Mouse (Mus musculus) frontal cortex, postnatal 25 days (tissue): ENCODE measurements around the gene Rimbp2.
"Not testable (repeated sequence)": the region's sequence is repeated elsewhere in the genome, so short reads cannot be mapped to it uniquely, and the experiment has no call there.

ENCODE experiments used
- DNase-seq, 2 experiments: peaks; one replicate each; pipeline ENCODE4 v3.0.0; 2022; ENCODE audit warnings: low spot score in 2 of 2

Rimbp2 gene

DNA sequence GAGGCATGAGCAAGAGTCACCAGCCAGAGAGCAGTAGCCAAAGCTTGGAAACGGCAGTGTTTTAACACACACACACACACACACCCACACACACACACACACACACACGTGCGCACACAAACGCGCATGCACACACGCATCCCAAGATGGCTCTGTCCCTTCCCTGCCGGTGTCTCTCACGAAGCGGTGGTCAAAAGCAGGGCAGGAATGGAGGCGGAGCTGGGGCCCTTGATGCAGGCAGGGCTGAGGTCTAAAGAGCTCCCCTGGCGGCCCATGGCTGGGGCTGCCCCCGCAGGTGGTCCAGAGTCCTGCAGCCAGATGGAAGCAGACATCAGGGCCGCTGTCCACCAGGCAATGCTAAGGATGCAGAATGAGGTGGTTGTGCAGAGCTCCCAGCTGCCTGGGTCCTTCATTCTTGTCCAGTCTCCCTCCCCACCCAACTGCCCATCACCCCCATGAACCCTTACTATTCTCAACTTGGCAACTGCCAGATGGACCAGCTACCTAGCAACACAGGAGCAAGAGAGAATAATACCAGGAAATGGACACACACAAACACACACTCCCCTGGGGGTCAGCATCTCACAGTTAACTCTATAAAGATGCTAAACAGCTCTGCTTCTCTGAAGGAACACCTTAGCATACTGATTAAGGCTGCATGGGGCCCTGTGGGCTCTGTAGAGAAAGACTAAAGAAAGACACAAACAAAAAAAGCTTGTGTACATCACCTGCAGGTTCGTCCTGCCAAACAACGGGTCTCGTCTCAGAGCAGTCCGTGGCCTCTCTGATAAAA lies at the start of gene Rimbp2:
Rimbp2 (minus strand) TSS at position 209 of the 793 bp plus-strand sequence.
- DNase-seq = peak; percentile 47 to 54

GRCm38 (mm10) chr5:129002571-129003011 lies 49.3 kb upstream of the Rimbp2 start:
- DNase-seq = no peak

DNA sequence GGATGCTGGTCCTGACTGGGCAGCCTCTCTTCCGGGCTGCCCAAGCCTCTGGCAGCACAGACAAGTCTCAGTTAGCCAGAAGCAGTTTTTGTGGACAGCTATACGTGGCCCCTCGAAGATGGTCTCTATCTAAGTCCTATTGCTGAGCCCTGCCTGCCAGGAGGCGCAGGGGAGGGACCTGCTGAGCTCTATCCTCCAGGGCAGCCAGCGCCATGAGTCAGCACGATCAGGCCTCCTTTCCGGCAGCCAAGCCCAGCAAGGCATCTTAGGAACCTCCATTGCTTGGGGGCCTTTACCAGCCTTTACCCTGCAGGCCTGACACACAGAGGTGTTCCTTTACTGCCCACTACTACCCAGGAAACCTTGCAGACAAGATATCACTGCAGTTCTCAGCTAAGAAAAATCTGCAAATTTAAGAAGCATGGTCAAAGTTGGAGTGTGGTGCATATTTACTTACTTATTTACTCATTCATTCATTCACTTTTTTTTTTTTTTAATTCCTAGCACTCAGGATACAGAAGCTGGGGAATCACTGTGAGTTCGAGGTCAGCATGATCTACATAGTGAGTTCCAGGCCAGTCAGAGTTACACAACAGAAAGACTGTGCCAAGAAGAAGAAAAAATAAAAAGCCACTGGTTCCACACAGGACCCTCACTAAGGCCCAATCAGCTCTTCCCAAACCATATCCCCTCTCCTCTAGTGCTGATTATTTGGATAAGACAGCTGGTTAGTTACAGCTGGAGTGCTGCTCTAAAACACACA lies 47.6 kb upstream of the Rimbp2 start:
- no peak for DNase-seq

DNA sequence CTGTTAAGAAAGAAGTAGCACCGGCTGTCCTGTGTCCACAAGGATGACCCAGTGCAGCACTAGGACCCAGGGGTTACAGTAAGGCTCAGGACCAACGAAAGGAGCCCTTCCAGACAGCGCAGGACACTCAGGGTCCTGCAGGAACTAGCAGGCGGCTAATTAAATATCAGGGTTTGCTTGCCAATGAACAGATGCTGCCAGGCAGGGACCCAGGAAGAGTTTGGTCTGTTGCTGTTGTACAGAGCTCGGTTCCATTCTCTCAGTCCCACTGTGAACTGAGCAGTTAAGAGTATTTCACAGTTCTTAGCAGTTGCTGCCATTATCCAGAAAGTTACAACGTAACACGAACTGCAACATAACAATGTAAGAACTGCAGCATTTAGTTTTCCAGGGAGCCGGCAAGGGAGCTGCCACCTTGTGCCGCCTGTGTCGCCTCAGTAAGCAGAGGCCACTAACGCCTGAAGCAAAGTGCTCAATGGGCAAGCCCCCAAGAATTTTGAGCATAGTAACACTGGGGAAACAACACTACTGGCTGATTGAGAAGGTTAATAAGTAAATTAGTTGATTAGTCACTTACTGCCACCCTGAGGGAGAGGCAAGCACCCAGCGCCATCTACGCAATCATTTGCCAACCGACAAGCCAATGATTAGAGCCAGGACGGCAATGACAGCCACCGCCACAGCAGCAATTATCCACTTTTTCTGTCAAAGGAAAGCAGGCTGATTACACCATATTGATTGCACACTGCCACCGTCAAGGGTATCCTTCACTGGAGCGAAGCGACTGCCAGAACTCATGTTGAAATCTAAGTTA lies 34.1 kb upstream of the Rimbp2 start:
- DNase-seq = no peak

DNA sequence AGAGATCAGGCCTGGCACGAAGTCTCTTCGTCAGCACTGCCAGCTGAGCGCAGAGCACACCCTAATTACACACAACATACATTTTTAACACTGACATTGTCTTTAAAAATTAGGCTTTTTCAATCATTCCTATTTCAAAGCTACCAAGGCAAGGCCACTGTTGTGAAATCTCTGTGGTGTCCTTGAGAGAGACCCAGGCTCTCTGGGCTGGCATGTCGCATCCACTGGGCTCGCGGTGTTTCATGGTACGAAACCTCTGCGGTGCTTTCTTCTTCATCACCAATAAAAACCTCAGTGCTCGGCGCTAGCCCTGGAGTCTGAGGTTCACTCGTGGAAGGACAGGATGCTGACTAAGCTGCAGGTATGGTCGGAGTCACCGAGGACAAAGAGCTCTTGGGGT lies 32.7 kb upstream of the Rimbp2 start:
- DNase-seq = no peak

GRCm38 (mm10) chr5:128984536-128984935 lies 31.2 kb upstream of the Rimbp2 start:
- DNase-seq = no peak

DNA sequence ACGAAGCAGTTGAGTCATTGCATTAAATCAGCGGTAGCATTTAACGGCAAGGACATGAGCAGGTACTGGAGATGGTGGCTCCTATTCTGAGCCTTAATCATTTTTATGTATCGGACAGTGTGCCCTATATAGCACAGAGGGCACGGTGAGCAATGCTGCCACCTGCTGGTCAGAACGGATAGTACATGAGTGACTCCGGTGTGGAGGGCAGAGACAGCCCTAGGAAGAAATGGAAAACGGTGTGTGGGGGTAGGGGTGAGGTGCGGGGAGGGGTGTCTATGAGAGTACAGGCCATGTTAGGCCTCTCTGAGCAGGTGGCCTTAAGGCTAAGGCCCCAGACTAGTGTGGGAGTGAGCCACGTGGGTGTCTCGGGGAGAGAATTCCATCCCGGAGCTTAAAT lies 28.3 kb upstream of the Rimbp2 start:
- peak; percentile 52 to 64 for DNase-seq

GRCm38 (mm10) chr5:128980857-128981256 lies 27.6 kb upstream of the Rimbp2 start:
- DNase-seq = no peak

- no peak for DNase-seq
These were observed 25.7 kb upstream of the Rimbp2 start for GRCm38 (mm10) chr5:128978957-128979356.

DNA sequence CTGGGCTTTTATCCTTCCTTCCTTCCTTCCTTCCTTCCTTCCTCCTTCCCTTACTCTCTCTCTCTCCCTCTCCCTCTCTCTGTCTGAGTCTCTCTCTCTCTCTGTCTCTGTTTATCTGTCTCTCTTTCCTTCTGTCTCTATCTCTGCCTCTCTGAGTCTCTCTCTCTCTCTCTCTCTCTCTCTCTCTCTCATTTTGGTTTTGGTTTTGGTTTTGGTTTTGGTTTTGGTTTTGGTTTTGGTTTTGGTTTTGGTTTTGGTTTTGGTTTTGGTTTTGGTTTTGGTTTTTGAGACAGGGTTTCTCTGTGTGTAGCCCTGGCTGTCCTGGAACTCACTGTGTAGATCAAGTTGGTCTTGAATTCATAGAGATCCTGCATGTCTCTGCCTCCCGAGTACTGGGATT lies 24.2 kb upstream of the Rimbp2 start:
- not testable (repeated sequence) for DNase-seq

GRCm38 (mm10) chr5:128976266-128976665 lies 23.0 kb upstream of the Rimbp2 start:
- no peak for DNase-seq

- DNase-seq = peak; percentile 68 to 79
These were observed 18.0 kb upstream of the Rimbp2 start for GRCm38 (mm10) chr5:128971298-128971697.

- no peak for DNase-seq
These were observed 17.6 kb upstream of the Rimbp2 start for GRCm38 (mm10) chr5:128970878-128971277.

GRCm38 (mm10) chr5:128964353-128964752 lies 11.1 kb upstream of the Rimbp2 start:
- no peak for DNase-seq

- no peak for DNase-seq
These were observed 5.6 kb upstream of the Rimbp2 start for GRCm38 (mm10) chr5:128958916-128959315.

- DNase-seq = not testable (repeated sequence)
These were observed 1.1 kb upstream of the Rimbp2 start for GRCm38 (mm10) chr5:128954371-128954770.

DNA sequence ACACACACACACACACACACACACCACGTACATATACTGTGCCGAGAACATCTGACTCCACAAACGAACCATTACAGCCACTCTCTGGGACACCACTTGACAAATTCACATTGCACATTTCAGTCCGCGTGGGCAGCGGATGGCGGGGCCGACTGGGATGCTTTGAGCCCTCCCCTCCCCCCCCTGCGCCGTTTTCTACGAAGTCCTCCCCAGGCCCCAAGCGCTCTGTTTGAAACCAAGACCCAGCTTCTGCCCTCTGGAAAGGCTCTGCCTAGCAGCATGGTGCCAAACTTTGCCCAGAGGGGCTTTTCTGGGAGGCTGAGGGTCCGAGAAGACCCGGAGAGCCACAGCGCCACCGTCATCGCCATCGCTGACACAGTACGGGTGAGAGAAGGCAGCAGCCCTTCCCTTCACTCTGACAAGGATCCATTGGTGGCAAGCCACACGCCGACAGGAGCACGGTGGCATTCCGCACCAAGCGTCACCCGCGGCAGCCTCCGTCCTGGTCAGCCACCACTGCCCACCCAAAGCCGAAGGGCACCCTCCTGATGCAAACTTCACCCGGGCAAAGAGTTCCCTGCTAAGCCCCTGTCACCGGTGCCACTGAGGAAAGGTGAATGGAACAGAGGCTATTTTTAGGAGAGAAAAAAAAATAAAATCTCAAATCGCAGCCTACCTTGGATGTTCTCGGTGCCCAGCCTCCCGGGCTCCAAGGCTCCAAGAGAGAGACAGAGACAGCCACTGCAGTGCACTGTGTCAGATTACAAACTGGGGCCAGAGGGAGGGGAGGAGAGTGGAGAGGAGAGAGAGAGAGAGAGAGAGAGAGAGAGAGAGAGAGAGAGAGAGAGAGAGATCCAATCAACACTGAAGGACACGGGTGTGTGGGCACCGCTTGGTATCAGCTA lies 743 bp downstream of the Rimbp2 start:
- DNase-seq = peak in 1 of 2 experiments; percentile 38

GRCm38 (mm10) chr5:128951472-128951871 lies 1.8 kb downstream of the Rimbp2 start:
- no peak for DNase-seq

DNA sequence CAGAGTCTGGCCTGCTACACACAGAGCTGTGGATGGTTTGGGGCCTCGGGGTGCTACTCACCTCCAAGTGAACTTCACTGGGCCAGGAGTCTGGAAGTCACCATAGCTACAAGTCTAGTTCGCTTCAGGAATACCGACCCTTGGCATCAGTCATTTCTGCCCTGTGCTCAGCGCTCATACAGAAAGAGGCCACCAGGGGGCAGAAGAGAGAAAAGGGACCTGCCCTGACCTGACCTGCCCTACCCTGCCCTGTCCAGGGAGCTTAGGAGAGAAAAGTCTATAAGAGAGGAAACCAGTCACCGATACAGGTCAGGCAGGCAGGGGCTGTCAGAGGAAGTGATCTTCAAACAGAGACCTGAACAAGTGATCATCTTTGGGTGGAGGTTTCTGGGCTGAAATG lies 6.2 kb downstream of the Rimbp2 start:
- no peak for DNase-seq

- no peak for DNase-seq
These were observed 12.8 kb downstream of the Rimbp2 start for GRCm38 (mm10) chr5:128940436-128940835.

DNA sequence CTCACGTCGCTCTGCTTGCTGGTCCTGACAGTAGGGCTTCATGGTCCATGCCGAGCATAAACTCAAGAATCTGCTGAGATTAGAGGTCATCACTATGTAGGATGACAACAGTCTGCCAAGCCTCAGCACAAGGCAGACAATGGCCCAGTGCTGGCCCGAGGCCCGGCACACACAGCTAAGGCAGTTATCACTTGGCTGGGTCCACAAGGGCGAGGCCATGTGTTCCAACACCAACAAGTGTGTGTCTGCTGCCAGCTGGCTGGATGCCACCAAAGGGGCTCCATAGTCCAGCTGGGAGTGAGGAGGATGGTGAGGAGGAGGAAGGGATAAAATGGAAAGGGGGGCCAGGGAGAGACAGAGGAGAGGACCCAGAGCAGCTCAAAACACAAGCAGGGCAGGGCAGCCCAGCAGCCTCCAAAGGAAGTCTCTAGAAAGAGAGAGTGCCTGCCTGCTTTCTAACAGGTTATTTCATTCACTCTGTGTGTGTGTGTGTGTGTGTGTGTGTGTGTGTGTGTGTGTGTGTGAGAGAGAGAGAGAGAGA lies 17.9 kb downstream of the Rimbp2 start:
- DNase-seq = no peak
